Mouse (Mus musculus): ENCODE measurements around the gene Slc19a3. TPM values are rescaled to one million over a fixed set of nuclear protein-coding genes. Genes with fewer than 3 reads are reported as not detected.

Gene Slc19a3
- polyA plus RNA-seq, 1 experiment from 2014 or later, result 0.52 TPM

Other genes with a start within 250 kb of the Slc19a3 start
- gene Agfg1, start 199.0 kb downstream of the Slc19a3 start, polyA plus RNA-seq (2016; fragmentation: Nextera tagmentation; extraction: Ambion mirVana), result 30.2 and 32.9 TPM in 2 replicates
- not detected in 2 replicates for gene A030005L19Rik, start 125.1 kb downstream of the Slc19a3 start, polyA plus RNA-seq (2016; fragmentation: Nextera tagmentation; extraction: Ambion mirVana)
- not detected in 2 replicates for gene A030014E15Rik, start 113.5 kb downstream of the Slc19a3 start, polyA plus RNA-seq (2016; fragmentation: Nextera tagmentation; extraction: Ambion mirVana)
- gene Gm6217, start 107.0 kb downstream of the Slc19a3 start, polyA plus RNA-seq (2016; fragmentation: Nextera tagmentation; extraction: Ambion mirVana), result not detected in 2 replicates
- not detected in 2 replicates for gene A030003K21Rik, start 95.1 kb downstream of the Slc19a3 start, polyA plus RNA-seq (2016; fragmentation: Nextera tagmentation; extraction: Ambion mirVana)
- not detected in 2 replicates for gene Gm7544, start 82.4 kb downstream of the Slc19a3 start, polyA plus RNA-seq (2016; fragmentation: Nextera tagmentation; extraction: Ambion mirVana)
- not detected in 2 replicates for gene Gm47955, start 78.2 kb downstream of the Slc19a3 start, polyA plus RNA-seq (2016; fragmentation: Nextera tagmentation; extraction: Ambion mirVana)
- not detected in 2 replicates for gene Gm47959, start 37.9 kb downstream of the Slc19a3 start, polyA plus RNA-seq (2016; fragmentation: Nextera tagmentation; extraction: Ambion mirVana)
- gene Krtap28-10, start 4.0 kb upstream of the Slc19a3 start, polyA plus RNA-seq (2016; fragmentation: Nextera tagmentation; extraction: Ambion mirVana), result not detected in 2 replicates
- not detected in 2 replicates for gene Gm47969, start 6.5 kb upstream of the Slc19a3 start, polyA plus RNA-seq (2016; fragmentation: Nextera tagmentation; extraction: Ambion mirVana)
- not detected in 2 replicates for gene A030005K14Rik, start 20.9 kb upstream of the Slc19a3 start, polyA plus RNA-seq (2016; fragmentation: Nextera tagmentation; extraction: Ambion mirVana)
- not detected in 2 replicates for gene Krtap28-13, start 22.5 kb upstream of the Slc19a3 start, polyA plus RNA-seq (2016; fragmentation: Nextera tagmentation; extraction: Ambion mirVana)
- gene Ccl20, start 78.3 kb upstream of the Slc19a3 start, polyA plus RNA-seq (2016; fragmentation: Nextera tagmentation; extraction: Ambion mirVana), result not detected in 2 replicates
- gene Daw1, start 121.3 kb upstream of the Slc19a3 start, polyA plus RNA-seq (2016; fragmentation: Nextera tagmentation; extraction: Ambion mirVana), result 0.15 and 0.25 TPM in 2 replicates

Measured in forebrain, embryonic 10.5 days (tissue).